Mouse (Mus musculus) bone marrow macrophage, adult 2 months (primary cell): Measurements from ENCODE around the gene Tas2r143.

Experiments used
- CTCF ChIP-seq: IDR thresholded peaks from 2 replicates; pipeline ENCODE4 v1.5.1; 2012; ENCODE audit warnings: low read depth, mild to moderate bottlenecking, low read length, moderate library complexity
- POLR2A ChIP-seq: IDR thresholded peaks from 2 replicates; pipeline ENCODE4 v1.6.1; 2012; ENCODE audit warnings: mild to moderate bottlenecking, low read depth, low read length, borderline replicate concordance

- TF ChIP-seq POLR2A (no peak), CTCF (no peak)
Measured at GRCm38 (mm10) chr6:42374701-42375100, 25.3 kb upstream of the Tas2r143 start.
